Mouse (Mus musculus) ES-Bruce4 (cell line): Measurements from ENCODE around the gene Cped1.

Source experiments
- CTCF ChIP-seq: IDR thresholded peaks from one replicate; pipeline ENCODE4 v1.8.1; 2011; ENCODE audit warnings: low read depth, low read length
- EP300 ChIP-seq: IDR thresholded peaks from 2 replicates; pipeline ENCODE4 v1.6.1; 2011; ENCODE audit warnings: low read depth, low read length; ENCODE audit not compliant: insufficient read depth
- POLR2A ChIP-seq: IDR thresholded peaks from one replicate; pipeline ENCODE4 v1.8.1; 2011; ENCODE audit warnings: low read length; ENCODE audit not compliant: insufficient read depth

GRCm38 (mm10) chr6:21950676-21951075 is 35.0 kb upstream of the Cped1 start:
- no peak for TF ChIP-seq CTCF
- TF ChIP-seq EP300, result no peak
- no peak for TF ChIP-seq POLR2A
